Mouse (Mus musculus): ENCODE measurements around the gene Pias1. TPM values are rescaled to one million over a fixed set of nuclear protein-coding genes. Genes with fewer than 3 reads are reported as not detected.
A peak's percentile ranks its signal among the peaks of the same experiment; 100 is the strongest.

Gene Pias1
- polyA plus RNA-seq, 1 experiment from 2014 or later: 56.5 TPM

- peak; percentile 23 for DNase-seq (ENCODE audit: low spot score)
- Histone ChIP-seq H3K27me3 (ENCODE audit: control insufficient read depth, insufficient read depth, low read length) (no peaks in the 10 kb centered on the region), H3K4me1 (ENCODE audit: control insufficient read depth, insufficient read depth, low read length) (0 out of 2 replicates have a peak, but pooled peaks cover 2% of the 10 kb centered on the region), H3K9me3 (ENCODE audit: control insufficient read depth, low read length) (no peaks in the 10 kb centered on the region), H3K36me3 (ENCODE audit: control insufficient read depth, insufficient read depth, low read length) (no peaks in the 10 kb centered on the region), H3K27ac (replicated peaks; ENCODE audit: low read depth, low read length) (no peak overlapping the region), H3K4me3 (ENCODE audit: low read depth, low read length) (no peak overlapping the region), H3K9ac (ENCODE audit: low read length) (no peak overlapping the region), H3K4me2 (ENCODE audit: low read depth, severe bottlenecking) (no peak overlapping the region)
- 59% methylated on average over 10 of the region's 10 CpGs for WGBS
- ATAC-seq (ENCODE audit: insufficient number of reproducible peaks, low FRiP score, low TSS enrichment, low read depth): no peak
These were observed 15.5 kb downstream of the Pias1 start for GRCm38 (mm10) chr9:62972073-62972745.

GRCm38 (mm10) chr9:62970345-62970744, 17.4 kb downstream of the Pias1 start:
- H3K9me3 ChIP-seq (ENCODE audit: control insufficient read depth, low read length): no peaks in the 10 kb centered on the region

GRCm38 (mm10) chr9:62966018-62966417, 21.7 kb downstream of the Pias1 start:
- Histone ChIP-seq H3K36me3 (ENCODE audit: control insufficient read depth, insufficient read depth, low read length) (no peaks in the 10 kb centered on the region), H3K4me2 (ENCODE audit: low read depth, severe bottlenecking) (no peak overlapping the region), H3K4me3 (ENCODE audit: low read depth, low read length) (no peak overlapping the region), H3K4me1 (ENCODE audit: control insufficient read depth, insufficient read depth, low read length) (no peaks in the 10 kb centered on the region), H3K9me3 (ENCODE audit: control insufficient read depth, low read length) (no peaks in the 10 kb centered on the region), H3K27me3 (ENCODE audit: control insufficient read depth, insufficient read depth, low read length) (no peaks in the 10 kb centered on the region), H3K27ac (replicated peaks; ENCODE audit: low read depth, low read length) (no peak overlapping the region), H3K9ac (ENCODE audit: low read length) (no peak overlapping the region)
- DNase-seq (ENCODE audit: low spot score): no peak
- ATAC-seq (ENCODE audit: insufficient number of reproducible peaks, low FRiP score, low TSS enrichment, low read depth): no peak
- 98% methylated on average over 3 of the region's 3 CpGs for WGBS

More at GRCm38 (mm10) chr9:62970345-62970744, 17.4 kb downstream of the Pias1 start:
- DNase-seq (ENCODE audit: low spot score) (no peak), ATAC-seq (ENCODE audit: insufficient number of reproducible peaks, low FRiP score, low TSS enrichment, low read depth) (no peak)
- Histone ChIP-seq H3K4me2 (ENCODE audit: low read depth, severe bottlenecking) (no peak overlapping the region), H3K27ac (replicated peaks; ENCODE audit: low read depth, low read length) (no peak overlapping the region), H3K36me3 (ENCODE audit: control insufficient read depth, insufficient read depth, low read length) (no peaks in the 10 kb centered on the region), H3K27me3 (ENCODE audit: control insufficient read depth, insufficient read depth, low read length) (no peaks in the 10 kb centered on the region), H3K4me3 (ENCODE audit: low read depth, low read length) (no peak overlapping the region), H3K4me1 (ENCODE audit: control insufficient read depth, insufficient read depth, low read length) (no peaks in the 10 kb centered on the region), H3K9ac (ENCODE audit: low read length) (no peak overlapping the region)

GRCm38 (mm10) chr9:62952713-62953112, 35.0 kb downstream of the Pias1 start:
- Histone ChIP-seq H3K4me2 (ENCODE audit: low read depth, severe bottlenecking) (no peak overlapping the region), H3K36me3 (ENCODE audit: control insufficient read depth, insufficient read depth, low read length) (peaks cover 4% of the 10 kb centered on the region; the same call in 1 of the 2 replicates), H3K4me1 (ENCODE audit: control insufficient read depth, insufficient read depth, low read length) (no peaks in the 10 kb centered on the region), H3K27ac (replicated peaks; ENCODE audit: low read depth, low read length) (no peak overlapping the region), H3K9ac (ENCODE audit: low read length) (no peak overlapping the region), H3K27me3 (ENCODE audit: control insufficient read depth, insufficient read depth, low read length) (no peaks in the 10 kb centered on the region), H3K4me3 (ENCODE audit: low read depth, low read length) (no peak overlapping the region), H3K9me3 (ENCODE audit: control insufficient read depth, low read length) (no peaks in the 10 kb centered on the region)
- DNase-seq (ENCODE audit: low spot score) (no peak), ATAC-seq (ENCODE audit: insufficient number of reproducible peaks, low FRiP score, low TSS enrichment, low read depth) (no peak)

GRCm38 (mm10) chr9:62945346-62945745, 42.4 kb downstream of the Pias1 start:
- DNase-seq (ENCODE audit: low spot score): no peak
- Histone ChIP-seq H3K27ac (replicated peaks; ENCODE audit: low read depth, low read length) (no peak overlapping the region), H3K36me3 (ENCODE audit: control insufficient read depth, insufficient read depth, low read length) (peaks cover 2% of the 10 kb centered on the region; the same call in 1 of the 2 replicates), H3K9ac (ENCODE audit: low read length) (no peak overlapping the region), H3K4me3 (ENCODE audit: low read depth, low read length) (no peak overlapping the region), H3K9me3 (ENCODE audit: control insufficient read depth, low read length) (no peaks in the 10 kb centered on the region), H3K4me1 (ENCODE audit: control insufficient read depth, insufficient read depth, low read length) (no peaks in the 10 kb centered on the region), H3K27me3 (ENCODE audit: control insufficient read depth, insufficient read depth, low read length) (no peaks in the 10 kb centered on the region), H3K4me2 (ENCODE audit: low read depth, severe bottlenecking) (no peak overlapping the region)
- ATAC-seq (ENCODE audit: insufficient number of reproducible peaks, low FRiP score, low TSS enrichment, low read depth): no peak
- WGBS: 98% methylated on average over 6 of the region's 6 CpGs

- no peaks in the 10 kb centered on the region for H3K27me3 ChIP-seq (ENCODE audit: control insufficient read depth, insufficient read depth, low read length)
- WGBS: 97% methylated on average over 1 of the region's 1 CpGs
These were observed 43.7 kb downstream of the Pias1 start for GRCm38 (mm10) chr9:62944063-62944462.

GRCm38 (mm10) chr9:62940966-62941365, 46.8 kb downstream of the Pias1 start:
- Histone ChIP-seq H3K9me3 (ENCODE audit: control insufficient read depth, low read length) (no peaks in the 10 kb centered on the region), H3K4me2 (ENCODE audit: low read depth, severe bottlenecking) (no peak overlapping the region), H3K4me1 (ENCODE audit: control insufficient read depth, insufficient read depth, low read length) (no peaks in the 10 kb centered on the region), H3K27ac (replicated peaks; ENCODE audit: low read depth, low read length) (no peak overlapping the region), H3K4me3 (ENCODE audit: low read depth, low read length) (no peak overlapping the region), H3K27me3 (ENCODE audit: control insufficient read depth, insufficient read depth, low read length) (no peaks in the 10 kb centered on the region), H3K9ac (ENCODE audit: low read length) (no peak overlapping the region), H3K36me3 (ENCODE audit: control insufficient read depth, insufficient read depth, low read length) (no peaks in the 10 kb centered on the region; the same call in 1 of the 2 replicates)
- no peak for ATAC-seq (ENCODE audit: insufficient number of reproducible peaks, low FRiP score, low TSS enrichment, low read depth)
- DNase-seq (ENCODE audit: low spot score): no peak
- WGBS: 85% methylated on average over 3 of the region's 3 CpGs

More at GRCm38 (mm10) chr9:62944063-62944462, 43.7 kb downstream of the Pias1 start:
- no peaks in the 10 kb centered on the region for H3K4me1 ChIP-seq (ENCODE audit: control insufficient read depth, insufficient read depth, low read length)
- H3K4me3 ChIP-seq (ENCODE audit: low read depth, low read length): no peak overlapping the region
- no peaks in the 10 kb centered on the region for H3K9me3 ChIP-seq (ENCODE audit: control insufficient read depth, low read length)
- DNase-seq (ENCODE audit: low spot score): no peak
- no peak overlapping the region for H3K9ac ChIP-seq (ENCODE audit: low read length)
- no peak for ATAC-seq (ENCODE audit: insufficient number of reproducible peaks, low FRiP score, low TSS enrichment, low read depth)
- no peak overlapping the region for H3K4me2 ChIP-seq (ENCODE audit: low read depth, severe bottlenecking)
- peaks cover 2% of the 10 kb centered on the region; the same call in 1 of the 2 replicates for H3K36me3 ChIP-seq (ENCODE audit: control insufficient read depth, insufficient read depth, low read length)
- no peak overlapping the region for H3K27ac ChIP-seq (replicated peaks; ENCODE audit: low read depth, low read length)

GRCm38 (mm10) chr9:62935854-62936253, 51.9 kb downstream of the Pias1 start:
- DNase-seq (ENCODE audit: low spot score): no peak
- Histone ChIP-seq H3K4me2 (ENCODE audit: low read depth, severe bottlenecking) (no peak overlapping the region), H3K27me3 (ENCODE audit: control insufficient read depth, insufficient read depth, low read length) (no peaks in the 10 kb centered on the region), H3K27ac (replicated peaks; ENCODE audit: low read depth, low read length) (no peak overlapping the region), H3K9ac (ENCODE audit: low read length) (no peak overlapping the region), H3K4me1 (ENCODE audit: control insufficient read depth, insufficient read depth, low read length) (no peaks in the 10 kb centered on the region), H3K9me3 (ENCODE audit: control insufficient read depth, low read length) (no peaks in the 10 kb centered on the region), H3K36me3 (ENCODE audit: control insufficient read depth, insufficient read depth, low read length) (no peaks in the 10 kb centered on the region), H3K4me3 (ENCODE audit: low read depth, low read length) (no peak overlapping the region)
- ATAC-seq (ENCODE audit: insufficient number of reproducible peaks, low FRiP score, low TSS enrichment, low read depth): no peak
- WGBS: 93% methylated on average over 5 of the region's 5 CpGs

Measured in limb, embryonic 11.5 days (tissue).